Mouse (Mus musculus): ENCODE data around the gene Sh3tc1. TPM values are rescaled to one million over a fixed set of nuclear protein-coding genes. Genes with fewer than 3 reads are reported as not detected.

Gene Sh3tc1
- polyA plus RNA-seq, 1 experiment from 2014 or later, result 11.3 TPM

GRCm38 (mm10) chr5:35691246-35691645 is 48.5 kb downstream of the Sh3tc1 start:
- Histone ChIP-seq H3K27me3 (ENCODE audit: control insufficient read depth, insufficient read depth, low read length) (no peaks in the 10 kb centered on the region), H3K4me1 (ENCODE audit: control insufficient read depth, insufficient read depth, low read length) (peaks cover 14% of the 10 kb centered on the region; the same call in 1 of the 2 replicates), H3K4me2 (replicated peaks; ENCODE audit: low read depth, low read length) (no peak overlapping the region), H3K36me3 (ENCODE audit: control insufficient read depth, insufficient read depth, low read length) (no peaks in the 10 kb centered on the region), H3K4me3 (ENCODE audit: low read length) (no peak overlapping the region), H3K9ac (ENCODE audit: low read depth, low read length) (no peak overlapping the region), H3K9me3 (ENCODE audit: control insufficient read depth, low read length) (no peaks in the 10 kb centered on the region), H3K27ac (ENCODE audit: low read depth, low read length) (no peak overlapping the region)
- 31% methylated on average over 11 of the region's 11 CpGs for WGBS
- no peak for ATAC-seq (ENCODE audit: low FRiP score, low TSS enrichment)

- Histone ChIP-seq H3K9ac (ENCODE audit: low read depth, low read length) (no peak overlapping the region), H3K36me3 (ENCODE audit: control insufficient read depth, insufficient read depth, low read length) (no peaks in the 10 kb centered on the region), H3K4me3 (ENCODE audit: low read length) (no peak overlapping the region), H3K27ac (ENCODE audit: low read depth, low read length) (no peak overlapping the region), H3K4me2 (replicated peaks; ENCODE audit: low read depth, low read length) (no peak overlapping the region), H3K9me3 (ENCODE audit: control insufficient read depth, low read length) (no peaks in the 10 kb centered on the region), H3K27me3 (ENCODE audit: control insufficient read depth, insufficient read depth, low read length) (no peaks in the 10 kb centered on the region), H3K4me1 (ENCODE audit: control insufficient read depth, insufficient read depth, low read length) (peaks cover 14% of the 10 kb centered on the region; the same call in 1 of the 2 replicates)
- 84% methylated on average over 8 of the region's 8 CpGs for WGBS
- no peak for ATAC-seq (ENCODE audit: low FRiP score, low TSS enrichment)
Measured at GRCm38 (mm10) chr5:35690485-35691165, 49.2 kb downstream of the Sh3tc1 start.

- Histone ChIP-seq H3K9ac (ENCODE audit: low read depth, low read length) (no peak overlapping the region), H3K4me2 (replicated peaks; ENCODE audit: low read depth, low read length) (no peak overlapping the region; the same call in 1 of the 2 replicates), H3K36me3 (ENCODE audit: control insufficient read depth, insufficient read depth, low read length) (no peaks in the 10 kb centered on the region), H3K27me3 (ENCODE audit: control insufficient read depth, insufficient read depth, low read length) (no peaks in the 10 kb centered on the region), H3K27ac (ENCODE audit: low read depth, low read length) (no peak overlapping the region), H3K4me3 (ENCODE audit: low read length) (no peak overlapping the region), H3K9me3 (ENCODE audit: control insufficient read depth, low read length) (no peaks in the 10 kb centered on the region), H3K4me1 (ENCODE audit: control insufficient read depth, insufficient read depth, low read length) (peaks cover 17% of the 10 kb centered on the region)
- no peak for ATAC-seq (ENCODE audit: low FRiP score, low TSS enrichment)
Measured at GRCm38 (mm10) chr5:35689374-35689773, 50.4 kb downstream of the Sh3tc1 start.

GRCm38 (mm10) chr5:35688851-35689250 is 50.9 kb downstream of the Sh3tc1 start:
- Histone ChIP-seq H3K27ac (ENCODE audit: low read depth, low read length) (no peak overlapping the region), H3K4me2 (replicated peaks; ENCODE audit: low read depth, low read length) (no peak overlapping the region), H3K36me3 (ENCODE audit: control insufficient read depth, insufficient read depth, low read length) (no peaks in the 10 kb centered on the region), H3K9ac (ENCODE audit: low read depth, low read length) (no peak overlapping the region), H3K4me1 (ENCODE audit: control insufficient read depth, insufficient read depth, low read length) (peaks cover 18% of the 10 kb centered on the region), H3K9me3 (ENCODE audit: control insufficient read depth, low read length) (no peaks in the 10 kb centered on the region), H3K4me3 (ENCODE audit: low read length) (no peak overlapping the region), H3K27me3 (ENCODE audit: control insufficient read depth, insufficient read depth, low read length) (no peaks in the 10 kb centered on the region)
- WGBS, result 85% methylated on average over 2 of the region's 2 CpGs
- no peak for ATAC-seq (ENCODE audit: low FRiP score, low TSS enrichment)

GRCm38 (mm10) chr5:35687098-35687497 is 52.7 kb downstream of the Sh3tc1 start:
- no peaks in the 10 kb centered on the region for H3K27me3 ChIP-seq (ENCODE audit: control insufficient read depth, insufficient read depth, low read length)
- no peak overlapping the region for H3K4me3 ChIP-seq (ENCODE audit: low read length)
- H3K27ac ChIP-seq (ENCODE audit: low read depth, low read length), result peak overlapping the region; percentile 63; the same call in 1 of the 2 replicates
- peak; percentile 81 for ATAC-seq (ENCODE audit: low FRiP score, low TSS enrichment)
- no peak overlapping the region; the same call in 1 of the 2 replicates for H3K9ac ChIP-seq (ENCODE audit: low read depth, low read length)
- H3K4me2 ChIP-seq (replicated peaks; ENCODE audit: low read depth, low read length), result no peak overlapping the region
- no peaks in the 10 kb centered on the region for H3K36me3 ChIP-seq (ENCODE audit: control insufficient read depth, insufficient read depth, low read length)
- H3K9me3 ChIP-seq (ENCODE audit: control insufficient read depth, low read length), result no peaks in the 10 kb centered on the region
- 32% methylated on average over 5 of the region's 5 CpGs for WGBS
- peaks cover 18% of the 10 kb centered on the region for H3K4me1 ChIP-seq (ENCODE audit: control insufficient read depth, insufficient read depth, low read length)

- ATAC-seq (ENCODE audit: low FRiP score, low TSS enrichment), result no peak
Measured at GRCm38 (mm10) chr5:35686336-35686735, 53.5 kb downstream of the Sh3tc1 start.

GRCm38 (mm10) chr5:35685079-35685478 is 54.7 kb downstream of the Sh3tc1 start:
- ATAC-seq (ENCODE audit: low FRiP score, low TSS enrichment), result no peak
- Histone ChIP-seq H3K4me2 (replicated peaks; ENCODE audit: low read depth, low read length) (no peak overlapping the region), H3K36me3 (ENCODE audit: control insufficient read depth, insufficient read depth, low read length) (no peaks in the 10 kb centered on the region), H3K4me1 (ENCODE audit: control insufficient read depth, insufficient read depth, low read length) (peaks cover 13% of the 10 kb centered on the region), H3K4me3 (ENCODE audit: low read length) (no peak overlapping the region), H3K27ac (ENCODE audit: low read depth, low read length) (no peak overlapping the region), H3K9ac (ENCODE audit: low read depth, low read length) (no peak overlapping the region), H3K9me3 (ENCODE audit: control insufficient read depth, low read length) (no peaks in the 10 kb centered on the region), H3K27me3 (ENCODE audit: control insufficient read depth, insufficient read depth, low read length) (no peaks in the 10 kb centered on the region; the same call in 1 of the 2 replicates)
- 71% methylated on average over 3 of the region's 3 CpGs for WGBS

More at GRCm38 (mm10) chr5:35686336-35686735, 53.5 kb downstream of the Sh3tc1 start:
- Histone ChIP-seq H3K27ac (ENCODE audit: low read depth, low read length) (peak overlapping the region; percentile 63; the same call in 1 of the 2 replicates), H3K4me1 (ENCODE audit: control insufficient read depth, insufficient read depth, low read length) (peaks cover 18% of the 10 kb centered on the region), H3K4me3 (ENCODE audit: low read length) (no peak overlapping the region), H3K36me3 (ENCODE audit: control insufficient read depth, insufficient read depth, low read length) (no peaks in the 10 kb centered on the region), H3K4me2 (replicated peaks; ENCODE audit: low read depth, low read length) (no peak overlapping the region), H3K9ac (ENCODE audit: low read depth, low read length) (no peak overlapping the region), H3K27me3 (ENCODE audit: control insufficient read depth, insufficient read depth, low read length) (no peaks in the 10 kb centered on the region), H3K9me3 (ENCODE audit: control insufficient read depth, low read length) (no peaks in the 10 kb centered on the region)
- 74% methylated on average over 4 of the region's 4 CpGs for WGBS

GRCm38 (mm10) chr5:35680958-35681357 is 58.8 kb downstream of the Sh3tc1 start:
- H3K27me3 ChIP-seq (ENCODE audit: control insufficient read depth, insufficient read depth, low read length), result peaks cover 17% of the 10 kb centered on the region
- 0 out of 2 replicates have a peak, but pooled peaks have one; percentile 26 for ATAC-seq (ENCODE audit: low FRiP score, low TSS enrichment)
- 68% methylated on average over 2 of the region's 2 CpGs for WGBS

More at GRCm38 (mm10) chr5:35680958-35681357, 58.8 kb downstream of the Sh3tc1 start:
- H3K4me3 ChIP-seq (ENCODE audit: low read length), result no peak overlapping the region
- H3K9ac ChIP-seq (ENCODE audit: low read depth, low read length), result no peak overlapping the region
- H3K4me2 ChIP-seq (replicated peaks; ENCODE audit: low read depth, low read length), result no peak overlapping the region
- H3K9me3 ChIP-seq (ENCODE audit: control insufficient read depth, low read length), result no peaks in the 10 kb centered on the region
- H3K27ac ChIP-seq (ENCODE audit: low read depth, low read length), result no peak overlapping the region
- H3K4me1 ChIP-seq (ENCODE audit: control insufficient read depth, insufficient read depth, low read length), result peaks cover 10% of the 10 kb centered on the region
- no peaks in the 10 kb centered on the region for H3K36me3 ChIP-seq (ENCODE audit: control insufficient read depth, insufficient read depth, low read length)

All from kidney, embryonic 14.5 days (tissue).